Mouse (Mus musculus) retina, postnatal 7 days (tissue): Measurements from ENCODE around the gene Gm2832.
"Not testable (repeated sequence)": the region's sequence is repeated elsewhere in the genome, so short reads cannot be mapped to it uniquely, and the experiment has no call there.

Source experiments
- DNase-seq: peaks from one replicate; pipeline ENCODE4 v3.0.0-alpha.2; 2012; ENCODE audit warnings: low read depth, low spot score

The Gm2832 gene

DNA sequence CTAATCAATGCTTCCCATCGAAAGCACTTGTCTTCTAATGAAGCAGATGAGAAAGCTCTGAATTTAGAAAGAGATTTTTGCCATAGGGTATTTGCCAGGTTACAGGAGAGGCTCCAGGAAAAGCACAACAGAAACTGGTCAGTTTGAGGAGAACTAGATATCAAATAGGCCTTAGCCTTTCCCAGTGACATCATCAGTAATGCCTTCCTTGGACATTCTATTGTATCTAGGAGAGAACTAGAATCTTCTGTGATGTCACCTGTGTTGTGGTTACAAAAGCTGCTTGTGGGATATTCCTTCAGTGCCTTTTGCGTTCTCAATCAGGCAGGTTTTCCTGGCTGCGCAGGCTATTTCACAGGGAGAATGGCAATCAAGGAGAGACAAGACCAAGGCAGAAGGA is at the start of gene Gm2832:
Gene Gm2832, plus strand, starts transcription at position 301 of the 400 bp plus-strand sequence.
- not testable (repeated sequence) for DNase-seq

DNA sequence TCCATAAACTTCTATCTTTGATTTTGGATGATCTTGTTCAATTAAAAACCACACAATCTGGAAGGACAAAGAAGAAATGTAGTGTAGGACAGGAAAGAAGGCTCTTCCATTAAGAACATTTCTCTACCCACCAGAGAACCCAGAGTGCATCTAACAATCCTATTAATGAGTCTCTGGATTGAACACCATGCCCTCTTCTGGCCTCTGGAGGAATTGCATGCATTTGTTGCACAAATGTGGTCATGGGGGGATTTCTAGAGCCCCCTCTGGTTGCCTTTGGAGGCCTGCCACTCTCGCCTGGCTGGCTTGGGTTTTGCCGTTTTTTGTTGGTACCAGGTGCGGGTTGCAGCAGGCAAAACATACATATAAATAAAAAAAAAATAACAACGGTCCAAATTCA is 15.3 kb upstream of the Gm2832 start:
- DNase-seq: not testable (repeated sequence)

DNA sequence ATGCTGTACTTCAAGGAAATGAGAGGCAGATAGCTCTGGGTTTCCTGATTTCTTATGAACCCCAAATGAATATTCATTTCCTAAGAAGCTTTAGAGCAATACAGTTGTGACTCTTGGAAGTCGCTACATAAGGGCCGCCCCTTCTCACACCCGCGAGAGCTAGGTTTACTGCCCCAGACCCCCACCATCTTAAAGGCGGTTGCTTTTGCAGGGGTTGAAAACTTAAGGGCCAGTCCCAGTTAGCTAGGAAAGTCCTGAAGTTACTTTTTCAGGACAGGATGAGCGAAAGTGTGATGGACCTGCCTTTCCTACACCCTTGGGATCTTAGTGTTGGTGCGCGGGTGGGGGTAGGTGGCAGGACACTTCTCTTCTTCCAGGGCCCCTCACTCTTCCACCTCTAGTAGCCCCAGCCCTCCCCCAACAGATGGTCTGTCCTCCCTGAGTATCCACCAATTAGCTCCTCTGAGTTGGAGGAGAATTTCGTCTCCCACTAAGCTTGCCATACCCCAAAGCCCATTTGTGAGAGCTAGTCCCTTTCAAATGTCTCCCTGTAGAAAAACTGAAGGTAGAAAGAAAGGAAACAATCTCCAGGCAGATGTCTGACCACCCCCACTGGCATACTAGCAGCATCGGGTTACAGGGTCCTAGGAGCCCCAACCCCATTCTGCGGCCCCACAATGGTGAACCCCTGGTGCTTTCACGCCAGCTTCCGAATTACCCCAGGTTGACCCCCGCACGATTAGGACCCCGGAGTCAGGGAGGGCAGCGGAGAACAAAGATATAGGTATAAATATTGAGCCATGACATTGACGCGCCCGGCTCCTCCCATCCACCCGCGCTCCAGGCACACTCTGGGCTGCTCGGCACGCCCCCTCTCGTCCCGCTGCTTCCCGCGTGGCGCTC is 14.5 kb upstream of the Gm2832 start:
- not testable (repeated sequence) for DNase-seq

DNA sequence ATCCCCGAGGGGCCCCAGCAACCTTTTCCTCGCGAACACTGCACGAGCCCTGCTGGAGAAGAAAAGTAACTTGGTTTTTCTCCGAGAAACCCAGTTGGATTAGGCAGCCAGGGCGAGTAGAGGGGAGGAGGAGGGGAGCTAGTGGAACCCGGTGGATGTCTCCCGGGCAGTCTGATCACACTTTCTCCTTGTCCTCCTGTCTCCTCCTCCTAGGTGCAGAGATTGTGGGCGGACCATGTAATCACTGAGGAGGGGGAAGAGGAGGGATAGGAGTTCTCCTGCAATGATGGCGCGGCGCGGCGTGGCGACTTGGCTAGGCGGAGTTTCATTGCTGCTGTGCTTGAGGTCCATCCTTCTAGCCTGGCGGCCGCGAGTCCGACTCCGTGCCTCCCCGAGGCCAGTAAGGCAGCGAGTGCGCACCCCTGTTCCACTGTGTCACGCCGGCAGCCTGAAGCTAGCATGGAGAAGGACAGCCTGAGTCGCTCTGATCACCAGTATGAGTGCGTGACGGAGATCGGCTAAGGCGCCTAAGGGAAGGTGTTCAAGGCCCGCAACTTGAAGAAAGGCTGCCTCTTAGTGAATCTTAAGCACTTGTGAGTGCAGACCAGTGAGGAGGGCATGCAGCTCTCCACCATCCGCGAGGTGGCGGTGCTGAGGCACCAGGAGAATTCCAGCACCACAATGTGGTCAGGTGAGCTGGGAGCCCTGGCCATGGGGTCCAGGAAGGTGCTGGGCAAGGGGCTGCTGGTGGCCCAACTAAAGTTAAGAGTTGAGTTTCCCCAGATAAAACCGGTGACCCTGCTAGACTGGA is 13.6 kb upstream of the Gm2832 start:
- not testable (repeated sequence) for DNase-seq

DNA sequence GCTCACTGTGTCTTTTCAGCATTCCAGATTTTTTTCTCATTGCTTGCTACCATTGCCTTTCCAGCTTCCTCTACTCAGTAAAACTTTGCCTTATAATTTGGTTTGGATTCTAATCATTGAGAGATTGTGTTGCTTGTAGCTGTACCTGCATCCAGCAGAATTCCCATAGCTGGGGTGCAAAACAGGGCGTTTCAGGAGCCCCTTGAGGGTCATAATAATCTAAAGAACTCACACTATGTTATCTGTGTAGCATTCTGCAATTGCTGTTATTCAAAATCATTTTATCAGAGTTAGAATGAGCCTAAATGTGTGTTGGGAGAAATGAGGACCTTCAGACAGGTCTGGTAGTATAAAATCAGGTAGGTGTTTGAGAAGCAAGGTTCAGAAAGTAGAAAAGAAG is 7.4 kb downstream of the Gm2832 start:
- DNase-seq: not testable (repeated sequence)
